Mouse (Mus musculus) cerebellum, postnatal 14 days (tissue): ENCODE data around the gene Olfm1.
A peak's percentile ranks its signal among the peaks of the same experiment; 100 is the strongest.

Source experiments
- DNase-seq, 2 experiments: peaks; one replicate each; pipeline ENCODE4 v3.0.0; 2021; ENCODE audit warnings: mixed read lengths in 2 of 2

Olfm1 gene

GRCm38 (mm10) chr2:28236447-28236846 is 43.7 kb downstream of the Olfm1 start:
- no peak for DNase-seq

DNA sequence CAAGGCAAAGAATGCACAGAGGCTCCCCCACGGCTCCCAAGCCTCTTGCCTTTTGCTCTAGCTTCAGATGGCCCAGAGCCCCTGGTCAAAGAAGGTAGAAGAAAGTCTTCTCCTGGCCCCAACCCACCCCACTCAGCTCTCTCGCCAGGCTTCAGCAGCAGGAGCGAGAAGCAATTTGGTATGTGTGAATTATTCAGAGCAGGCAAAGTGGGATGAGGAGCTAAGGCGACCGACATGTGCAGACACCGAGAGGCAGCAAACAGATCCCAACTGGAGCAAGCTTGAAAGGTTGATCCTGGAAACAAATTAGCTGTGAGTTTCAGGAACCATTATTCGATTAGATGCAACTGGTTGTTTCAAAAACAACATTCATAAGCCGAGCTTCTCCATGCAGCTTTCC is 46.8 kb downstream of the Olfm1 start:
- no peak for DNase-seq

GRCm38 (mm10) chr2:28240920-28241319 is 48.1 kb downstream of the Olfm1 start:
- DNase-seq: no peak

GRCm38 (mm10) chr2:28241520-28242221 is 48.9 kb downstream of the Olfm1 start:
- DNase-seq: no peak

DNA sequence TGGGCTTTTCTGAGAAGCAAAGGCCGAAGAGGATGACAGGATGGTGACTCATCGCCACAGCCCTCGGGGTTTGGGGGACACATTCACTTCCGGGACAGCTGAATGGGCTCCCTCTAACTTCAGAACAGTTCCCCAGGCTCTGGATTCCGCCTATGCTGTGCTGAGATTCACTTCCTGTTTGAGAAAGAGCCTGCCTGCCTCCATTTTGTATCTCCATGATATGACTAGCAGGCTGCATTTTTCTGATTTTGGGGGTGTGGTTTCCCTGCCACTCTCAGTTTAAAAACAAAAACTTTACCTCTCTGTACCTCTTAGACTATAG is 49.4 kb downstream of the Olfm1 start:
- no peak for DNase-seq

DNA sequence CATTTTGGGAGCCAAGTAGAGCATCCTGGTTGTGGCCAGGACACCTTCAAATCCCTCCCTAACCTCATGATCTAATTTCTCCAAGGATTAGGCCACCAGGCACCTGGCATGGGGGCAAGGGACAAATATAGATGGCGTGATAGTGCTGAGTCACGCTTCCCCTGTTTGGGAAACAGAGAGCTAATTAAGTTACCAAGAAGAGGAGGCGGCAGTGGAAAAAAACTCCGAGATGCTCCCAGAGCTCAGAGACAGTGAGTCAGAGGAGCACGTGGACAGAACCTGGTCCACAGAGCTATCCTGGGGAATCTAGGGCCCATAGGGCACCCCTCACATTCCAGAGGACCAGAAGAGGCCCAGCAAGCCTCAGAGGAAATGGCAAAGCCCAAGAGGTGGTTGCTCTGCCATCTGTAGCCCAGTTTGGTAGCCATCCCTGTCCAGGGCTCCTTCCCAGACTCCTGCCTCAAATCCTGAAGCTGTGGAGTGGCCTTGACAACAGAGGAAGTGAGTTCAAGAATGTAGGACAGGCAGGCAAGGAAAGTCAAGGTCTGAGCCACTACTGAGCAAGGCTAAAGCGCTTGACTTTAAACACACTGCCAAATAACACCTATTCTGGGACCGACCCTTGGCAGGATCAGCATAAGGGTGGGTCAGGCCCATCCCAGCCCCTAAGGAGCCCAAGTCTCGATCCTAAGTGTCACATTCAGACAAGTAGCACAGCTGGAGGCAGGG is 52.0 kb downstream of the Olfm1 start:
- no peak for DNase-seq

- DNase-seq: no peak
Measured at GRCm38 (mm10) chr2:28246110-28246653, 53.4 kb downstream of the Olfm1 start.

DNA sequence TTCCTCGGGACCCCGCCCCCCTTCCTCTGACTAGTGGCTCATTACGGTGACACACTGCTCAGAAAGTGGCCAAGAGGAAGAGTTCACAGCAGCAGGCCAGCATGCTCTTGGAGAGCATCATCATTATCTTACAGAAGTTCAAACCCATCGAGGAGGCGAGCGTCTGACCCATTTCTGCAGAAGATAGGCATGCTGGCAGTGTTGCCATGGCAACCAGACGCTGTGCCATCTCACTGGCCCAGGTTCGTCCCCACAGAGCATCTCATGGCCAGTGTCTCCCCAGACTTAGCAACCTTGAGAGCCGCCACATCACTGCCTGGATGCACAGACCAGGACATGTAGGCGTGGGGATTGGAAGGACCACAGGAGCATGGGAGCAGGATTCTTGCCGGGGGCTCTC is 54.3 kb downstream of the Olfm1 start:
- DNase-seq: peak; percentile 59 to 76

DNA sequence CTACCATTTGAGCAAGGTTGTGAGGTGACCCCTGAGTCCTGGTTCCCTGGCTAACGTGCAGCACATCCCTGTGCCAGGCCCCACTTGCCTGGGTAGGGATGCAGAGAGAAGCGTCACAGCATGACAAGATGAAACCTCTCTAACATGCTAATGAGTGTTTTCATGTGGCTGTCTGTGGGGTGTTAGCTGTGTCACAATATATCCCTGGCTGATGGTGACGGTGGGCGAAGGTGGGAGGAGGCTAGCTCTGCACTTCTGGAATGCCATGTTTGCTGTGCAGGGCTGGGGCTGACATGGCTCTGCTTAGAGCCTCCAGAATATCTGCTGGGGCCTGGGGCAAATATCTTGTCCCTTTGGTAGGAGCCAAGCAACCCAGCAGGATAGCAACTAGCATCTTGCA is 59.8 kb downstream of the Olfm1 start:
- no peak for DNase-seq

- DNase-seq: no peak
Measured at GRCm38 (mm10) chr2:28256029-28256428, 63.2 kb downstream of the Olfm1 start.

GRCm38 (mm10) chr2:28261438-28261837 is 68.6 kb downstream of the Olfm1 start:
- peak; percentile 57 to 62 for DNase-seq

GRCm38 (mm10) chr2:28267776-28268275 is 75.0 kb downstream of the Olfm1 start:
- DNase-seq: no peak

DNA sequence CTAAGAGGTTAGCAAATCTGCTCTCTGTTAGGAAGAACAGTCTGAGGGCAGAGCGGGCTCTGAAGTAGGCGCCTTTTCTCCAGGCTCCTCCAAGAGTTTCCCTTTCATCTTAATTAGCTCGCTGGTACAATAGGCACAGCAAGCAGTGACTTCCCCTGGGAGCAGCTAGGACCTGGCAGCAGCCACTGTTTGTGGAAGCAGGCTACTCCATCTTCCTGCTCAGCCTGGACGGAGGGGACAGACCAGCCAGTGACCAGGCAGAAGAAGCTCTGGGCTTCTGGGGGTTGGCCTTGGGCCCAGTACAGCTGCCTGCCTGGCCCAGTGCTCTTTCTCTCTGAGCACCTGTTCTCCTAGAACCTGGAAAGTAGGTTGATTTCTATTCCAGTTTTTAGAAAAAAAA is 77.8 kb downstream of the Olfm1 start:
- peak; percentile 68 to 73 for DNase-seq

DNA sequence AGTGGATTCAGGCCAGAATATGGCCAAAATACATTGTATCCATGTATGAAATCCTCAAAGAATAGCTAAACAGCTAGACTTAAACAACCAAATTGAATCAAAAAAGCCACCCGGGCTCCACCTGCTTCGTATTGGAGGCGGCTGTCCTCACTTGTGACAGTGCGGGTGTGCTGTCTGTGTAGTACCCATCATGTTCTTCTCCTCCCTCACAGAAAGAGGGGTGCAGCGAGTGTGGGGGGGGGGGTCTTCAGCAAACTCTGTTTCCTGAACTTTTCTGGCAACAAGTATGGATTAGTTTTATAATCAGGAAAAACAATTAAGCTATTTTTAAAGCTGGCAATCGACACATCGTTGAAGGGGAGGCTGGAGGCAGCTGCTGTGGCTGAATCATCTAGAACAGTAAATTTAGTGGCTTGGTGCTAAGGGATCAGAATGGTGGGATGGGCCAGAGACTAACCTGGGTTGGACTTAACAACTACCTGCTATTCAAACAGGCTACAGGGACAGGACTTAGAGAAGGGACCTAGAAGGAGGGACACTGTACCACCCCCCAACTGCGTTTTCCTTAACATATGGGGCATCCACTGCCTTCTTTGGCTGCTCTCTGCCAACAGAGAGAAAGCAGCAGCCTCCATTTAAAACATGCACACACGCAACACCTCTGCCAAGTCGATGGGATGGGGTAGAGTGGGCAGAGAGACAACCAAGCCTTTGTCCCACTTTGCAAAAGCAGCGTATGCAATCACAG is 79.6 kb downstream of the Olfm1 start:
- no peak for DNase-seq

DNA sequence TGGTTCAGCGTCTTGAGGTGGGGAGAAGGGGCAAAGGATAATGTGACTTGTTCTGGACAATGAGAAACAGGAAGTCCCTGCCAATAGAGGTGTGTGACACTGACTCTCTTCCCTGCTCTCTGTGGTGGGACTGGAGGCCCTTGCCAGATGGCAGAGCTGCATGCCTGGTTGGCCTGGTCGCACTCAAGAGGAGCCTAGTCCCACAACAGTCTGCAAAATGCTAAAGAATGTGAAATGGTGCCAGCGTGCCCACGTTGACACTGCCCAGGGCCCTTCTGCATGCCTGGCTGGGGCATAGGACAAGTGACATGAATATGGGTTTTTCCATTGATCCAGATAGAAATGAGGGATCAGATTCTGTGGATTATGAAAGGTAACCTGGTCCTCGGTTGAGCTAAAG is 81.2 kb downstream of the Olfm1 start:
- peak; percentile 41 to 62 for DNase-seq

- no peak for DNase-seq
Measured at GRCm38 (mm10) chr2:28275345-28275744, 82.6 kb downstream of the Olfm1 start.

GRCm38 (mm10) chr2:28278150-28278549 is 85.4 kb downstream of the Olfm1 start:
- peak; percentile 81 to 88 for DNase-seq

DNA sequence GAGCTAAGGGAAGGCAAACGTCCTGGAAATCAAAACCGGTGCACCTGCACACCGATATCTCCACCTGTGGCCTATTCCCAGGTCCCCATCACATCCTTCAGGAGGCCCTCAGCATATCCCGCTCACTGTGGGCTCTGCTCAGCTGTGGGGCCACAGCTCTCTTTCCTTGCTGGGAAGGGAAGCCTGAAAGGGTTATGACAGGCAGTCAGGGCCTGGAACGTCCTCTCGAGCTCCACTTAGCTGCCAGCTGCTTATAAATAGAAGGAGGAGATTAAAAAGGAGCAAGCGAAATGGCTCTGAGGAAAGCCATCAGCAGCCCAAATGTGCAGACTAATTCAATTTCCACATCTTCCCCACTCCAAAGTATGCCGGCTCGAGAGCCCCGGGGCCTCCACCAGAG is 86.1 kb downstream of the Olfm1 start:
- DNase-seq: no peak
